Mouse (Mus musculus): ENCODE results near the gene Myo1c.

GRCm38 (mm10) chr11:75650958-75651425 lies 688 bp downstream of the Myo1c start:
- no peak for TF ChIP-seq CTCF (IDR thresholded peaks at IDR 0.05; ENCODE audit: extremely low read depth, insufficient read depth, insufficient read length, insufficient replicate concordance)
- no peak for TF ChIP-seq POLR2A (IDR thresholded peaks at IDR 0.05; ENCODE audit: low read depth, low read length)

Data from spleen, adult 2 months (tissue).